Mouse (Mus musculus): ENCODE measurements around the gene Hspa1b. TPM values are rescaled to one million over a fixed set of nuclear protein-coding genes. Genes with fewer than 3 reads are reported as not detected.
A peak's percentile ranks its signal among the peaks of the same experiment; 100 is the strongest.

The Hspa1b gene
- polyA plus RNA-seq, 1 experiment, result 4.6 TPM

DNA sequence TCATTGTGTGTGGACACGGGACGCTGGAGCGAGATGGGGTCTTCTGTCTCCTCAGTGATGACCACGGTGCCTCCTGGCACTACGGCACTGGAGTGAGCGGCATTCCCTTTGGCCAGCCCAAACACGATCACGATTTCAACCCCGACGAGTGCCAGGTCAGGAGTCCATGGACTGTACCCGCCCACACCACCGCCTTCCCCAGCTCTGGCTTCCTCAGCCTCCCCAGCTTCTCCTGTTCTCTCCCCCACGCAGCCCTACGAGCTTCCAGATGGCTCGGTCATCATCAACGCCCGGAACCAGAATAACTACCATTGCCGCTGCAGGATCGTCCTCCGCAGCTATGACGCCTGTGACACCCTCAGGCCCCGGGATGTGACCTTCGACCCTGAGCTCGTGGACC lies 25.0 kb downstream of the Hspa1b start:
- DNase-seq, result no peak
- no peak overlapping the region for H3K4me3 ChIP-seq (replicated peaks; ENCODE audit: insufficient read depth, low read depth, low read length)
- no peaks in the 10 kb centered on the region for H3K27me3 ChIP-seq (ENCODE audit: control insufficient read depth, insufficient read depth, low read length)
- no peaks in the 10 kb centered on the region; the same call in 1 of the 2 replicates for H3K4me1 ChIP-seq (ENCODE audit: control insufficient read depth, insufficient read depth, low read length)
- TF ChIP-seq CTCF (IDR thresholded peaks at IDR 0.05; ENCODE audit: borderline replicate concordance, insufficient read depth, low read depth, low read length) (no peak), POLR2A (IDR thresholded peaks at IDR 0.05; ENCODE audit: borderline replicate concordance, insufficient read depth, low read length) (no peak)
- WGBS, result 58% methylated on average over 24 of the region's 24 CpGs
- no peak overlapping the region for H3K27ac ChIP-seq (ENCODE audit: insufficient read depth, low read length)

DNA sequence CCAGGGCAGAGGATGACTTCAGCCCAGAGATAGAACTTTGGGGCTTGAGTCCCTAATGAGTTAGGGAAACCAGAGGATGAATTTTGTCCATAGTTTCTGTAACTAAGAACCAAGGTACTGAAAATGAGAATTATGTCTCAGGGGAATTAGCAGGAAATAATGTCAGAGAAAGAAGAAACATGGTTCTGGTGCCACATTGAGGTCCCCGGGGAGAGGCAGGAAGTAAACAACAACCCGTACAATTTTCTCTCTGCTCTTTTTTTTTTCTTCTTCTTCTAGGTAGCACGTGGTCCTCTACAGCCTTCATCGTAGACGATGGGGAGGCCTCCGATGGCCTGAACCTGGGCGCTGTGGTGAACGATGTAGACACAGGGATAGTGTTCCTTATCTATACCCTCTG lies 26.8 kb downstream of the Hspa1b start:
- WGBS, result 82% methylated on average over 8 of the region's 8 CpGs
- Histone ChIP-seq H3K27me3 (ENCODE audit: control insufficient read depth, insufficient read depth, low read length) (no peaks in the 10 kb centered on the region), H3K4me3 (replicated peaks; ENCODE audit: insufficient read depth, low read depth, low read length) (peak overlapping the region; percentile 84), H3K4me1 (ENCODE audit: control insufficient read depth, insufficient read depth, low read length) (no peaks in the 10 kb centered on the region; the same call in 1 of the 2 replicates), H3K27ac (ENCODE audit: insufficient read depth, low read length) (no peak overlapping the region)
- TF ChIP-seq CTCF (IDR thresholded peaks at IDR 0.05; ENCODE audit: borderline replicate concordance, insufficient read depth, low read depth, low read length) (no peak), POLR2A (IDR thresholded peaks at IDR 0.05; ENCODE audit: borderline replicate concordance, insufficient read depth, low read length) (no peak)
- no peak for DNase-seq

DNA sequence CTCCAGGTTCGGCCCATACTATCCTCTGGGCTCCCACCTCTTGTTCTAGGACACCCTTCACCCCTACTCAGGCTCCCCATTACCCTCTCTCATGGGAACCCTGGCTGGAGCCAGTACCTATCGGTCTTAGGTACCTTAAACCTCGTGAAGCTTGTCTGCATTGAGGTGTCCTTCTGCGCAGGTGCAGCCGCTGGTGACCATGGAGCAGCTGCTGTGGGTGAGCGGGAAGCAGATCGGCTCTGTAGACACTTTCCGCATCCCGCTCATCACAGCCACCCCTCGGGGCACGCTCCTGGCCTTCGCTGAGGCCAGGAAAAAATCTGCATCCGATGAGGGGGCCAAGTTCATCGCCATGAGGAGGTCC lies 27.3 kb downstream of the Hspa1b start:
- Histone ChIP-seq H3K27me3 (ENCODE audit: control insufficient read depth, insufficient read depth, low read length) (no peaks in the 10 kb centered on the region), H3K27ac (ENCODE audit: insufficient read depth, low read length) (peak overlapping the region; percentile 60; the same call in 1 of the 2 replicates), H3K4me3 (replicated peaks; ENCODE audit: insufficient read depth, low read depth, low read length) (peak overlapping the region; percentile 84), H3K4me1 (ENCODE audit: control insufficient read depth, insufficient read depth, low read length) (no peaks in the 10 kb centered on the region; the same call in 1 of the 2 replicates)
- peak; percentile 62 to 68 for DNase-seq
- WGBS, result 3% methylated on average over 14 of the region's 14 CpGs
- TF ChIP-seq CTCF (IDR thresholded peaks at IDR 0.05; ENCODE audit: borderline replicate concordance, insufficient read depth, low read depth, low read length) (no peak), POLR2A (IDR thresholded peaks at IDR 0.05; ENCODE audit: borderline replicate concordance, insufficient read depth, low read length) (no peak)

- under 1% methylated on average over 38 of the region's 38 CpGs for WGBS
- Histone ChIP-seq H3K27ac (ENCODE audit: insufficient read depth, low read length) (peak within 1 kb of the TSS; percentile 60), H3K4me1 (ENCODE audit: control insufficient read depth, insufficient read depth, low read length) (no peaks in the 10 kb centered on the region; the same call in 1 of the 2 replicates), H3K4me3 (replicated peaks; ENCODE audit: insufficient read depth, low read depth, low read length) (peak within 1 kb of the TSS; percentile 84), H3K27me3 (ENCODE audit: control insufficient read depth, insufficient read depth, low read length) (no peaks in the 10 kb centered on the region)
- TF ChIP-seq CTCF (IDR thresholded peaks at IDR 0.05; ENCODE audit: borderline replicate concordance, insufficient read depth, low read depth, low read length), result peak; percentile 57
- TF ChIP-seq POLR2A (IDR thresholded peaks at IDR 0.05; ENCODE audit: borderline replicate concordance, insufficient read depth, low read length), result peak; percentile 63; the same call in 1 of the 2 replicates
- peak; percentile 99 for DNase-seq
Measured at GRCm38 (mm10) chr17:34931061-34931734, 27.8 kb downstream of the Hspa1b start, which contains the start of gene Neu1. Gene Neu1 (plus strand): TSS chr17:34931253.

GRCm38 (mm10) chr17:34928841-34929240 lies 30.2 kb downstream of the Hspa1b start:
- Histone ChIP-seq H3K27ac (ENCODE audit: insufficient read depth, low read length) (no peak overlapping the region), H3K4me1 (ENCODE audit: control insufficient read depth, insufficient read depth, low read length) (no peaks in the 10 kb centered on the region; the same call in 1 of the 2 replicates), H3K27me3 (ENCODE audit: control insufficient read depth, insufficient read depth, low read length) (no peaks in the 10 kb centered on the region), H3K4me3 (replicated peaks; ENCODE audit: insufficient read depth, low read depth, low read length) (no peak overlapping the region)
- no peak for TF ChIP-seq CTCF (IDR thresholded peaks at IDR 0.05; ENCODE audit: borderline replicate concordance, insufficient read depth, low read depth, low read length)
- no peak for TF ChIP-seq POLR2A (IDR thresholded peaks at IDR 0.05; ENCODE audit: borderline replicate concordance, insufficient read depth, low read length)
- 67% methylated on average over 4 of the region's 4 CpGs for WGBS
- no peak for DNase-seq

DNA sequence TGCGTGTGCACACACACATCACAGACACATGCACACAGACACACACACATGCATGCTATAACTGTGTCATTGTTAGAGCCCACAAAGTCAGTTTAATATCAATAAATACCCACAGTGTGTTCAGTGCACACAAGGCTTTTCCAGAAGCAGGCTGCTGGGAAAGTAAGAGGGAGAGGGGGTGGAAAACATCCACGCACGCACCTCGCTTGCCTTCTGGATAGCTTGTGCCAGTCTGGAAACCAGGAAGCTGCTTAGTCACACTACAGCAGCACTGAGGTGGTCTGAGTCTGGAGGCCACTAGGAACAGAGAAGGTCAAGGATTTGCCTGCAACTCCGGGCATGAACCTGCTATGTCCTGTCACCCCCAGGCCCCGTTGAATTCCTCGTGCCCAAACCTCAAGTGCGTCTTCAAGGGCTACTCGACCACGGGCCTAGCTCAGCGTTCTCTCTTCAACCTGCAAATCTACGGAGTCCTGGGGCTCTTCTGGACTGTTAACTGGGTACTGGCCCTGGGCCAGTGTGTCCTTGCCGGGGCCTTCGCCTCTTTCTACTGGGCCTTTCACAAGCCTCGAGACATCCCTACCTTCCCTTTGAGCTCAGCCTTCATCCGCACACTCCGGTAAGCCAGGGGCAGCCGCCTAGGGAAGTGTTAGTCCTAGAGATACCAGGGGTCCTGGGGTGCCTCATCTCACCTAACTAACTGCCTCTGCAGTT lies 31.6 kb downstream of the Hspa1b start:
- WGBS, result 77% methylated on average over 18 of the region's 18 CpGs
- Histone ChIP-seq H3K27ac (ENCODE audit: insufficient read depth, low read length) (no peak overlapping the region), H3K4me3 (replicated peaks; ENCODE audit: insufficient read depth, low read depth, low read length) (no peak overlapping the region), H3K27me3 (ENCODE audit: control insufficient read depth, insufficient read depth, low read length) (no peaks in the 10 kb centered on the region), H3K4me1 (ENCODE audit: control insufficient read depth, insufficient read depth, low read length) (no peaks in the 10 kb centered on the region; the same call in 1 of the 2 replicates)
- DNase-seq, result no peak
- TF ChIP-seq CTCF (IDR thresholded peaks at IDR 0.05; ENCODE audit: borderline replicate concordance, insufficient read depth, low read depth, low read length), result no peak
- no peak for TF ChIP-seq POLR2A (IDR thresholded peaks at IDR 0.05; ENCODE audit: borderline replicate concordance, insufficient read depth, low read length)

- no peak overlapping the region for H3K27ac ChIP-seq (ENCODE audit: insufficient read depth, low read length)
- H3K4me1 ChIP-seq (ENCODE audit: control insufficient read depth, insufficient read depth, low read length), result no peaks in the 10 kb centered on the region
- 57% methylated on average over 5 of the region's 5 CpGs for WGBS
- DNase-seq, result no peak
- H3K4me3 ChIP-seq (replicated peaks; ENCODE audit: insufficient read depth, low read depth, low read length), result no peak overlapping the region
- H3K27me3 ChIP-seq (ENCODE audit: control insufficient read depth, insufficient read depth, low read length), result no peaks in the 10 kb centered on the region
- TF ChIP-seq POLR2A (IDR thresholded peaks at IDR 0.05; ENCODE audit: borderline replicate concordance, insufficient read depth, low read length) (no peak), CTCF (IDR thresholded peaks at IDR 0.05; ENCODE audit: borderline replicate concordance, insufficient read depth, low read depth, low read length) (no peak)
Measured at GRCm38 (mm10) chr17:34924258-34924657, 34.8 kb downstream of the Hspa1b start.
